Comparison of ENCODE assay signal across 15 mouse cellular contexts in the genomic region with DNA sequence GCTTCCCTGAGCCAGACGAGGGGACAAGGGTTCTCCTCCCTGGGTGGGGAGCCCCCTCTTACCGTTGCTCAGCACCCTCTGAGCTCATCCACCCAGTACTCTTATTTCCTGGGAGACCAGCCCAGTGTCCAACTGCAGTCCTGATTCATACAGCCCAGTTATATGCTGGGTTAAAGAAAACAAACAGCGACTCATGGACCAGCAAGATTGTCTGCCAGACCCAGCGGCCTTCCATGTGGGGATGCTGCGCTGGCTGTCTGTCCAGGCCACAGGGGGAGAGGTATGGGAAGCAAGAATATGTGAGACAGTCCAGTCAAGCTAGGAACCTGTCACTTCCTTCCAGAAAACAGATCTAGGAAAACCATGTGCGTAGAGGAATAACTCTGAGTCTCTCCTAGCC.
"Had no signal": no experiment of that assay in that cellular context is flagged by ENCODE, and none has a peak within 500 bp of the region (broad histone marks: within the 10 kb centered on the region; RNA-seq: fewer than 3 reads in every experiment).

No protein-coding gene starts in this region.

- H3K36me3 ChIP-seq: liver, embryonic 13.5 days; midbrain, embryonic 12.5 days; midbrain, embryonic 15.5 days; neural tube, embryonic 13.5 days; stomach, embryonic 15.5 days had no signal

- H3K4me1 ChIP-seq: liver, embryonic 13.5 days; midbrain, embryonic 15.5 days; stomach, embryonic 15.5 days had no signal

- DNase-seq: kidney, adult 2 months; kidney, postnatal 25 days; liver, embryonic 13.5 days; lung, adult 2 months; lung, postnatal 14 days; retina, postnatal 1 day; right cerebral cortex, postnatal 25 days; spleen, adult 18-20 months; thymus, postnatal 36 days had no signal

- H3K4me3 ChIP-seq: liver, embryonic 13.5 days; midbrain, embryonic 12.5 days; midbrain, embryonic 15.5 days; neural tube, embryonic 13.5 days; stomach, embryonic 15.5 days had no signal

- H3K27ac ChIP-seq: kidney, postnatal 0 days; liver, embryonic 13.5 days; macrophage; midbrain, embryonic 12.5 days; midbrain, embryonic 15.5 days; neural tube, embryonic 13.5 days; stomach, embryonic 15.5 days had no signal

- H3K27me3 ChIP-seq: midbrain, embryonic 15.5 days; stomach, embryonic 15.5 days had no signal
